Mouse (Mus musculus): Measurements from ENCODE around the gene Plekhg3. TPM values are rescaled to one million over a fixed set of nuclear protein-coding genes. Genes with fewer than 3 reads are reported as not detected.

The Plekhg3 gene
- total RNA-seq, 2 experiments from 2014 or later, result 11.1 to 13.7 TPM

DNA sequence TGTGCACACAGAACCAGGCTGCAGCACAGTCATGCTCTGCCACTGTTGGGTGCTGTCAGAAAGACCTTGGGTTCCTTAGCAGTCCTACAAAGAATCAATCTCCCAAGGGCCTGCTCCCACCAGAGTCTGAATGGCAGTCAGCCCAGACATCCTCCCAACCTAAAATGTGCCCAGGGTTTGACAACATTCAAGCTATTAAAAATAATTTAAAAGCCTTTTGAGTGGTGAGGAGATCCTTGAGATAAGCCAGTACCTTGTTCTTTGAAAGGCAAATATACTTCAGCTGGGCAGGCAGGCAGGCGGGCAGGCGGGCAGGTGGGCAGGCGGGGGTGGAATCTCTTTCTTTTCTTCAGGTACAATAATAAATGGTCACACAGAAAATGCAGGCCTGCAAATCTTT, 5.8 kb upstream of the Plekhg3 start:
- ATAC-seq (replicated peaks; ENCODE audit: poor library complexity), result no peak

- peak; percentile 92 for ATAC-seq (replicated peaks; ENCODE audit: poor library complexity)
Measured at GRCm38 (mm10) chr12:76527245-76527881, 3.3 kb upstream of the Plekhg3 start.

GRCm38 (mm10) chr12:76528766-76529165, 1.9 kb upstream of the Plekhg3 start:
- no peak for ATAC-seq (replicated peaks; ENCODE audit: poor library complexity)

DNA sequence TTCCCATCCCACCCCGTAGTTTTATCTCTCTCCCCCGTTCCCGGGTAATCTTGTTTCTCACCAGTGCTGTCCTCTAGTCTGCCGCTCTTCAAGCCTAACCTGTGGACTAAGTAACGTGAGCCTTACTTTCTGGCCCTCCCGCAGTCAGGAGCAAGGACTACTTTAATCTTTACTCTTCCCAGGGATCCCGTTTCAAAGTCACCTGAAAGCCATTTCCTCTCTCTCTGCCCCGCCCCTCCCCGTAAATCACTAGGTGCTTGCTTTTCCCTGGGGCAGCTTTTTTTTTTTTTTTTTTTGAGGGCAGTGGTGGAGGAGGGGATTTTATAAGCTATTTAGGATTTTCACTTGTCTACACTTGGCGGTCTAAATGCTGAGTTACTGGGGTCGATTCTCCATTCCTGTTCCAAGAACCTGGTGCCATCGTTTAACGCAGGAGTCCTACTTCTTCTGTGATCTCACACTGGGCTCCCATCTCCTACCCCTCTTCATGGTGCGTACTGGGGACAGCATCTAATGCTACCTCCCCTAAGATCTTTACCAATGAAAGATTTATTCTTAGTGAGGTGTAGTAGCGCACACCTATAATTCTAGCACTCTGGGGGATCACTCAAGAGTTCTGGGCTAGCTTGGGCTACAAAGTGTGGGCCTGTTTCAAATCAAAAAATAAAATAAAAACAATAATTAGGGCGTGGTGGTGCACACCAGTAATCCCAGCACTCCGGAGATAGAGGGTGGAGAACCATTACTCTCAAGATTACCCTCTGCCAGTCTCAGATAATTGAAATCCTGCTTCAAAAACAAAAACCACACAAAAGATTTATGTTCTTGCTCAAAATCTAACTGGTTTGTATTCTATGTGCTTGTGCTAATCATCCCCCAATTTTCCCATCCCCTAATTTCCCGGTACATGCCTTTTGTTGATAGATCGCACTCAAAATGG, 1.6 kb downstream of the Plekhg3 start:
- no peak for ATAC-seq (replicated peaks; ENCODE audit: poor library complexity)

DNA sequence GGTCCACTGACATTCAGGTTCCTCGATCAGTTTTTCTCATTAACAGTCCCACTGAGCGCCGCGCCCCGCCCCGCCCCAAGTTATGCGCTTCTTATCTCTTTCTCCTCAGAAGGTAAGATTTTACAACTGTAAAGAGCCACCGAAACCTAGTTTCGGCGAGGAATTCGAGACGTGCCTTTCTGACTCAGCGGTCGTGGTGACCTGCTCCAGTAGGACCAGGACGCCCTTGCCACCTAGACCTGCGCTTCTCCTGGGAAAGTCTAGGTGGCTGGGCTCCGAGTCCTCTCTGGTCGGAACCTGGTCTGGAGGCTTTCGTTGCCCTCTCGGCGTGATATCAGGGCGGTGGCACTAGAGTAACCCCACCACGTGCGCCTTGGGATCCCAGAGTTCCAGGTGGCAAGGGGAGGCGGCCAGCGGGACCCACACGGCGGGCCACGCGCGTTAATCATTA, 2.3 kb downstream of the Plekhg3 start:
- no peak; the same call in 1 of the 2 replicates for ATAC-seq (replicated peaks; ENCODE audit: poor library complexity)

DNA sequence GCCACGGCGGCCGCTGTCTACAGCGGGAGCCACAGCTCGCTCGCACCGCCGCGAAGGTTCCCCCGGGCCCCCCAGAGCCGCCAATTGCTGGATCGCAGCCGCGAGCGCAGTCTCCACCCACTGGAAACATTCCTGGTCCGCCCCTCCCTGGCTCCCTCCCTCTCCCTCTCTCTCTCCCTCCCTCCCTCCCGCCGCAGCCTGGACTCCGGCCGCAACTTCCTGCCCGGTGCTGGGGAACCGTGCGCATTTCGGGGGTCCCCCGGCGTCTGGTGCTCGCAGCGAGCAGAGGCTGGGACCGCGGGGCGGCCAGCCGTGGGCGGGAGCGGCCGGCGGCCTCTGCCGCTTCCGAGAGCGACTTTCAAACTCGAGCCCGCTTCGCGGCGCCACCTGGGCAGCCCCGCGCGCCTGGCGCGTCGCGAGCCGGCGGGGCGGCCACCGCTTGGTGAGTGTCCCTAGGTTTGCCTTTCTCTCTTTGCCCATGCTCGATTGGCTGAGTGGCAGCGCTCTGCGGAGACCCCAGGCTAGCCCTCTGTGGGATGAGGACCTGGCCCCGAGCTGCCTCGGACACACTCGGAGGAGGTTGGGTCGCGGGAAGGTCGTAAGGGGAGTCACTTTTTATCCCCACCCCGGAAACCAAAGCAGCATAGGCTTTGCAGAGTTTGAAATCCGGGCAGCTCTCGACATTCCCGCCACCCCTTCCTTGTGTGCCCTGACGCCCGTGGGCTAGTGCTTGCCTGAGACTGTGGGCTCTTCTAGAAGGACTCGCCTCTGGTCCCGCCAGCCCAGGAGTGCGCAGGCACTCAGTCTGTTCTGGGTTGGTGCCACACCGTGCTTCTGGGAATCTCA, 2.9 kb downstream of the Plekhg3 start:
- 0 out of 2 replicates have a peak, but pooled peaks have one; percentile 9 for ATAC-seq (replicated peaks; ENCODE audit: poor library complexity)

DNA sequence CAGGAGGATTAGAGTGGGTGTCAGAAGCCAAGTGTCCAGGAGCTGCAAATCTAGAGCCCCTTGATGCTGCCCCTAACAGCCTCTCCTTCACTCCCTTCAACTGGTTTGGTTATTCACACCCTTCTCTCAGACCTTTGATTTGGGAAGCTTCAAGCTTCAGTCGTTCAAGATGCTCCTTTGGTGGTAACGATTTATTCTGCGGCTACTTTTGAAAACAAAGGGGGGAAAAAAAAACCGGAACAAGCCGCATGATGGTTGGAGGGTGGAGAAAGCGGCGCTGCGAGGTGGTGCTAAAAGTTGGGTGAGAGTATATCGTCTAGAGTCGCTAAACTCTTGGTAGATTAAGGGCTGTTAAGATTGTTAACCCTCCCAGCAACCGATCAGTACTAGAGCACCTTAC, 3.5 kb downstream of the Plekhg3 start:
- ATAC-seq (replicated peaks; ENCODE audit: poor library complexity), result no peak

GRCm38 (mm10) chr12:76534641-76535283, 4.1 kb downstream of the Plekhg3 start:
- no peak for ATAC-seq (replicated peaks; ENCODE audit: poor library complexity)

GRCm38 (mm10) chr12:76535471-76535900, 4.8 kb downstream of the Plekhg3 start:
- ATAC-seq (replicated peaks; ENCODE audit: poor library complexity), result no peak

DNA sequence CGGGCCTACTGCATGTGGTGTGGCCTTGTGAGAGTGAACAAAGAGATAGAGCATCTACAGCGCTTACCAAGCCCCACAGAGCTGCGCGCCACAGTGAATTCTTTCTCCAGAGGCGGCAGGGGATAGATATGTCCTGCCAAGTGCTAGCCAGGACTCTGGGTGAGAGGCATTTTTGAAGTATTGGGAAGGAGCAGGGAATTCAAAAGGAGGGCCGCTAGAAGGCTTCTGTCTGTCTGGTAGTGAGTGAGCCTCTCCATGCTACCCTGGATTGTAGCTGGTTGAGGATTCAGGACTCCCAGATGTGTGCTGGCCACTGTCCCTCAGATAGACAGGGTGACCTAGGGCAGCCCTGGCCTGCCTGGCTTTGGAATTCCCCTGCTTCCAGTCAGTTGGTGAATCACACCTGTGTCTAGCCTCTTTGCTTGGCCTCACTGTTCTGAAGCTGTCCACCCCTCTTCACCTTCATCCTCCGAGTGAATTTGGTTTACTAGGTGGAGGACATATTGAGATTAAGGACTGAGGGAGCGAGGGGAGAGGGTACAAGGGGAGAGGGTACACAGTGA, 6.0 kb downstream of the Plekhg3 start:
- no peak for ATAC-seq (replicated peaks; ENCODE audit: poor library complexity)

DNA sequence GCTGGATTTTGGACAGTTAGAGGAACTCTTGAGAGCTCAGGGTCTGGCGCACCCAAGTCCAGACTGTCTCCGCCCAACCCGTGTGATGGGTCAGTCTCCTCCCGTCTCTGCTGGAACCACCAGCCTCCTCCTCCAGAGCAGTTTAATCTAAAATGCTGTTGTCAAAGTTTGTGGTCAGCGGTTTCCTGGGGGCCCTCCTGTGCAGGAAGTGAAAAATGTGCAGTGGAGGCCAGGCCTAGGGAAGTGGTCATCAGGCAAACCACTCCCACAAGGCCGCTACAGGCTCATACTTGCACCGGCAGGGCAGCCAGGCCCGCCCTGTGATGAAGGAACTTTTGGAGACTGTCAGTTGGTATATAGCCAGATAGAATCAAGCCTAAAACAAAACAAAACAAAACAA, 6.7 kb downstream of the Plekhg3 start:
- ATAC-seq (replicated peaks; ENCODE audit: poor library complexity), result peak; percentile 75

GRCm38 (mm10) chr12:76540169-76540568, 9.5 kb downstream of the Plekhg3 start:
- ATAC-seq (replicated peaks; ENCODE audit: poor library complexity), result peak; percentile 74

GRCm38 (mm10) chr12:76540701-76541221, 10.1 kb downstream of the Plekhg3 start:
- ATAC-seq (replicated peaks; ENCODE audit: poor library complexity), result no peak

DNA sequence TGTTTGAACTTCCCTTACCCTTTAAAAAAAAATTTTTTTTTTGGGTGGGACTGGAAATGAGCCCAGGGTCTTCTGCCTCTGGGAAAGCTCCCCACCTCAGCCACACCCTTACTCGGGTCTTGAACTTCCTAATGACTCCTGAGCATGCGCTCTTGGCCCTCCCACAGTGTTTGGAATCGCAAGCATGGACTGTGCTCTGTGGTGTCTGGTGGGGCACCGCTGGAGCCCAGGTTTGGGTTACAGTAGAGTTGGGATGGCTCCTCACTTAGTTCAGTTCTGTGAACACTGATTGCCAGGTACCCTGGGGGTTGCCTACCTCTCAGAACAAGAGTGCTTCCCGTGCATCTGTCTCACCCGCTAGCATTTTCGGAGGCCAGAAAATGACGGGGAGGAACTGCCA, 10.8 kb downstream of the Plekhg3 start:
- no peak for ATAC-seq (replicated peaks; ENCODE audit: poor library complexity)

GRCm38 (mm10) chr12:76541879-76542278, 11.2 kb downstream of the Plekhg3 start:
- no peak for ATAC-seq (replicated peaks; ENCODE audit: poor library complexity)

DNA sequence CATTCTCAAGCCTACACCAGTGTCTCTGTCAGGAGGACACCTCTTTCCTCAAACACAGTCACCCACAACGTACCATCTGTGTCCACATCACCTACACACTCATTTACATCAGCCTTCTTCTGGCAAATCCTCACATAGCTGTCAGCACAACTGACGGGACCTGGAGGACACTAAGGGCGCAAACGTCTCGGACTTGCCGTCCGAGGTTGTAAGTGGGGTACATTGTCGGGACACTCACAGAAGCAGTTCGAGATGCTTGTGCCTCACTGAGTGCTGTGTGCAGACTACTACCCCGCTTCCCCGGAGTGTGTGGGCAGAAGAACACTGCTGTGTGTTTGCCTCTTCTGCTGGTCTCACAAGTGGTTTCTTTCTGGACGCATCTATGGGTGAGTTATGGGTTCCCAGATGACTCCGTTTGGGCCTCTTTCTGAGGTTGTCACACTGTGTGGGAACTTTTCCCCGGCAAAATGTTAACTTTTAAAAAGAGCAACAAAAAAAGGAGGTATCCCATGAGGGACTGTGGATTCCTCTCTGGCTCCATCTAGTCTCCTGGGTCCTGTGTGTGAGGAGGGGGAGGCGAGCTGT, 15.2 kb downstream of the Plekhg3 start:
- no peak for ATAC-seq (replicated peaks; ENCODE audit: poor library complexity)

DNA sequence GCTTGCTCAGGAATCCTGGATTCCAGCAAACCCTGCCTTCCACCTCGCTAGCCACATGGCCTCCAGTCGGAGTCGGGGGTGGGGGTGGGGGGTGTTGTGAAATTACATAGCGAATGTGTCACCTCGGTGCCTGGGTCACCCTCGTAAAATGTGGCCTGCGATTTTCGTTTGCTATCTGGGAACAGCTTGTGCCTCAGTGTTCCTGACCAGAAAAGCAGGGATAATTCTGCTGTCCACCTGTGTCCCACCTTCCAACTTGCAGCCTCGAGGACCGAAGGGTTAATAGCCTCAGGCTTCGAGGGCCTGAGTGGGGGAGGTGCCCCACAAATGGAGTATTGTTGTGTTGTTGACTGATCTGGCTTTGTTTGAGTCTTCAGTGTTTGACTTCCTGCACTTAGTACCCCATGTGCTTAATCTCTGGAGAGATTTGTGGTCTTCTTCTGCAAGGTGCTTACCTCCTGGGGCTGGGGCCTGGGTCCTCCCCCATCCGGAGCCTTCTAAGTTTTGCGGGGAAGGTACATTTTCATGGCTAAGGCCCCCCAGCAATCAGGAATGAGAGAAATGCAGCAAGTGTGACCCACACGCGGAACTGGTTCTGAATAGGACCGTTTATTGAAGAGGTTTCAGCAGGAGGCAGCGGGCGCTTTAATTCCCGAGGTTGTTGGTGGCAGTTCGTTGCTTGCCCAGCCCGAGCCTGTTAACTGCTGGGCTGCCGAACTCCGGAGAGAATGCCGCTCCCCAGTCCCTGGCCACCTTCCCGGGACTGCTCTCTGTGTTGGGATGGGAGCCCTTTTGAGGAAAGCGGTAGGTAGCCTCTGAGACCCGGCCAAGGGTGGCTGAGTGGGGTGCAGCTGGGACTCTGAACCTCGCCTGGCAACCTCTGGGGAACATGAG, 15.9 kb downstream of the Plekhg3 start:
- no peak for ATAC-seq (replicated peaks; ENCODE audit: poor library complexity)

GRCm38 (mm10) chr12:76547409-76548081, 16.9 kb downstream of the Plekhg3 start:
- ATAC-seq (replicated peaks; ENCODE audit: poor library complexity), result peak; percentile 62
